Mouse (Mus musculus) liver, postnatal 0 days (tissue): ENCODE results near the gene Tiparp. TPM values are rescaled to one million over a fixed set of nuclear protein-coding genes. Genes with fewer than 3 reads are reported as not detected.

ENCODE experiments used
- ATAC-seq: fragments of 200-750 bp; cut with Nextera tagmentation; 2 replicates; pipeline ENCODE4 v1.8.0; 2017; ENCODE audit warnings: mild to moderate bottlenecking, moderate library complexity
- DNase-seq: peaks from one replicate; pipeline ENCODE4 v3.0.0-alpha.2; 2016
- H3K27ac ChIP-seq: fragments of 300-500 bp; sonication (generic); 2 replicates; pipeline ENCODE4 v1.5.1; 2014; ENCODE audit warnings: antibody characterized with exemption, moderate library complexity, mild to moderate bottlenecking, low read depth
- H3K27me3 ChIP-seq: fragments of 300-500 bp; sonication (generic); 2 replicates; pipeline ENCODE4 v1.6.1; 2014; ENCODE audit warnings: low read length, control low read depth, mixed read lengths; ENCODE audit not compliant: insufficient read depth
- H3K36me3 ChIP-seq: fragments of 300-500 bp; sonication (generic); replicated peaks from 2 replicates; pipeline ENCODE4 v1.6.1; 2014; ENCODE audit warnings: mild to moderate bottlenecking, control low read depth, low read length, moderate library complexity, mixed read lengths; ENCODE audit not compliant: insufficient read depth
- H3K4me1 ChIP-seq: fragments of 300-500 bp; sonication (generic); 2 replicates; pipeline ENCODE4 v1.6.1; 2014; ENCODE audit warnings: antibody characterized with exemption, mild to moderate bottlenecking, control low read depth; ENCODE audit not compliant: insufficient read depth
- H3K4me2 ChIP-seq: fragments of 300-500 bp; sonication (generic); 2 replicates; pipeline ENCODE4 v1.6.1; 2014; ENCODE audit warnings: low read depth, mild to moderate bottlenecking, low read length, moderate library complexity, mixed read lengths
- H3K4me3 ChIP-seq: fragments of 300-500 bp; sonication (generic); 2 replicates; pipeline ENCODE4 v1.5.1; 2014; ENCODE audit warnings: low read depth, low read length
- H3K9ac ChIP-seq: fragments of 300-500 bp; sonication (generic); replicated peaks from 2 replicates; pipeline ENCODE4 v1.6.1; 2014; ENCODE audit warnings: mild to moderate bottlenecking, moderate library complexity
- H3K9me3 ChIP-seq: fragments of 300-500 bp; sonication (generic); 2 replicates; pipeline ENCODE4 v1.6.1; 2016; ENCODE audit warnings: mild to moderate bottlenecking, control low read depth, low read length, mixed read lengths
- CTCF ChIP-seq: sonication (generic); IDR thresholded peaks from 2 replicates; pipeline ENCODE4 v1.5.1; 2016; ENCODE audit warnings: antibody characterized with exemption, low read depth
- EP300 ChIP-seq: IDR thresholded peaks from 2 replicates; pipeline ENCODE4 v1.6.1; 2016; ENCODE audit warnings: antibody characterized with exemption, low read depth, mild to moderate bottlenecking
- WGBS: fragments of 180-500 bp; shearing (Covaris S2); extraction: QIAGEN DNeasy Blood & Tissue Kit; methylation state at CpG from one replicate; pipeline ENCODE4 v1.1.7; 2014; ENCODE audit not compliant: insufficient replicate concordance; 5-methylcytosine and 5-hydroxymethylcytosine counted together
- polyA plus RNA-seq: library from polyadenylated mRNA; unstranded; fragments of >200 nt; fragmentation: Nextera tagmentation; extraction: Ambion mirVana; gene quantifications from 2 replicates; pipeline ENCODE4 v1.2.1, GENCODE M21; 2015

Tiparp gene
- polyA plus RNA-seq, 1 experiment from 2014 or later, result 7.4 TPM

GRCm38 (mm10) chr3:65594493-65594892, 66.3 kb downstream of the Tiparp start:
- DNase-seq (no peak), ATAC-seq (no peak)
- Histone ChIP-seq H3K27ac (no peak overlapping the region), H3K36me3 (no peaks in the 10 kb centered on the region), H3K4me3 (no peak overlapping the region), H3K4me2 (no peak overlapping the region), H3K9me3 (no peaks in the 10 kb centered on the region), H3K9ac (no peak overlapping the region), H3K4me1 (no peaks in the 10 kb centered on the region), H3K27me3 (no peaks in the 10 kb centered on the region)
- no peak for TF ChIP-seq CTCF
- no peak for TF ChIP-seq EP300

DNA sequence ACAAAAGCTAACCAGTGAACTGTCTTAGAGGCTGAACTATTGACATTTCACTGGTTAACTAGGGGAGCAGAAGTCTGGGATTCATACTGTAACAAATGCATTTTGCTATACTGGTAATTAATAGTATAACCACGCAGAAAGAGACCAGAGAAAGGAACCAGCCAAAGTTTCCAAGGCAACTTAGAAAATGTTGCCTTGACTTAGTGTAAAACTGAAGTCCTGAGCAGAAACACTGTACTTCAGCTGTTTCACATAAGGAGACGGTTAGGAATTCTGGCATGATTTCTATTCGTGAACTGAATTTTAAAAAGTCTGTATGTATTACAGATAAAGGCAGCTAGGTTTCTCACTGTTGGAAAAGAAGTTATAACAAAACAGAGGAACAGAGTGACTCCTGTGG, 67.0 kb downstream of the Tiparp start:
- no peak for TF ChIP-seq EP300
- no peak for TF ChIP-seq CTCF
- WGBS, result 83% methylated on average over 3 of the region's 3 CpGs
- Histone ChIP-seq H3K4me3 (no peak overlapping the region), H3K4me2 (no peak overlapping the region), H3K36me3 (no peaks in the 10 kb centered on the region), H3K9me3 (no peaks in the 10 kb centered on the region), H3K4me1 (no peaks in the 10 kb centered on the region), H3K27me3 (no peaks in the 10 kb centered on the region), H3K27ac (no peak overlapping the region), H3K9ac (no peak overlapping the region)
- DNase-seq, result no peak
- ATAC-seq, result no peak

GRCm38 (mm10) chr3:65598071-65598830, 70.0 kb downstream of the Tiparp start:
- H3K4me2 ChIP-seq, result no peak overlapping the region
- DNase-seq, result no peak
- WGBS, result 57% methylated on average over 7 of the region's 7 CpGs
- no peaks in the 10 kb centered on the region for H3K36me3 ChIP-seq
- H3K27me3 ChIP-seq, result no peaks in the 10 kb centered on the region
- ATAC-seq, result no peak
- no peak overlapping the region for H3K4me3 ChIP-seq
- H3K4me1 ChIP-seq, result no peaks in the 10 kb centered on the region
- H3K9me3 ChIP-seq, result no peaks in the 10 kb centered on the region
- no peak overlapping the region for H3K9ac ChIP-seq
- no peak overlapping the region for H3K27ac ChIP-seq
- TF ChIP-seq EP300, result no peak

- no peak overlapping the region for H3K27ac ChIP-seq
- TF ChIP-seq CTCF, result no peak
- TF ChIP-seq EP300, result no peak
- no peaks in the 10 kb centered on the region for H3K36me3 ChIP-seq
- WGBS, result 82% methylated on average over 6 of the region's 6 CpGs
- H3K9me3 ChIP-seq, result no peaks in the 10 kb centered on the region
- no peak for DNase-seq
- no peaks in the 10 kb centered on the region for H3K27me3 ChIP-seq
- H3K4me3 ChIP-seq, result no peak overlapping the region
- no peak overlapping the region for H3K9ac ChIP-seq
- H3K4me2 ChIP-seq, result no peak overlapping the region
- H3K4me1 ChIP-seq, result no peaks in the 10 kb centered on the region
- ATAC-seq, result no peak
These were observed 70.9 kb downstream of the Tiparp start for GRCm38 (mm10) chr3:65599151-65599550.

GRCm38 (mm10) chr3:65601291-65602050, 73.3 kb downstream of the Tiparp start:
- peak; percentile 57 for ATAC-seq
- H3K4me2 ChIP-seq, result no peak overlapping the region

GRCm38 (mm10) chr3:65603392-65604055, 75.3 kb downstream of the Tiparp start:
- no peaks in the 10 kb centered on the region for H3K27me3 ChIP-seq
- WGBS, result 57% methylated on average over 4 of the region's 4 CpGs
- no peak overlapping the region for H3K4me3 ChIP-seq
- no peaks in the 10 kb centered on the region for H3K36me3 ChIP-seq
- H3K9me3 ChIP-seq, result no peaks in the 10 kb centered on the region
- no peak overlapping the region for H3K4me2 ChIP-seq
- no peak overlapping the region for H3K27ac ChIP-seq
- no peak for TF ChIP-seq CTCF
- no peak for TF ChIP-seq EP300
- ATAC-seq (no peak), DNase-seq (no peak)
- H3K4me1 ChIP-seq, result no peaks in the 10 kb centered on the region
- no peak overlapping the region for H3K9ac ChIP-seq

More at GRCm38 (mm10) chr3:65601291-65602050, 73.3 kb downstream of the Tiparp start:
- 59% methylated on average over 8 of the region's 8 CpGs for WGBS
- no peaks in the 10 kb centered on the region for H3K36me3 ChIP-seq
- no peak overlapping the region for H3K9ac ChIP-seq
- no peaks in the 10 kb centered on the region for H3K27me3 ChIP-seq
- peak; percentile 47 for DNase-seq
- H3K27ac ChIP-seq, result no peak overlapping the region
- no peak overlapping the region for H3K4me3 ChIP-seq
- TF ChIP-seq EP300, result no peak
- no peak for TF ChIP-seq CTCF
- no peaks in the 10 kb centered on the region for H3K9me3 ChIP-seq
- H3K4me1 ChIP-seq, result no peaks in the 10 kb centered on the region

Other genes starting within 250 kb of the Tiparp start
- gene Ssr3, start 135.8 kb upstream of the Tiparp start, polyA plus RNA-seq, result 83.6 and 89.5 TPM in 2 replicates
- 1.0 TPM in 2 replicates for gene Lekr1, start 137.8 kb downstream of the Tiparp start, polyA plus RNA-seq